8 mouse cellular contexts compared by ENCODE assay signal in genomic region chr13:23506819-23507515, GRCm38 (mm10). TPM values are rescaled to one million over a fixed set of nuclear protein-coding genes. Genes with fewer than 3 reads are reported as not detected.
DNase-seq lines count a peak whose midpoint lies in the region; ATAC-seq lines count a peak whose summit lies in the region.

No protein-coding gene starts in this region.

- H3K27ac ChIP-seq in forebrain, embryonic 13.5 days, result no peak overlapping the region
- H3K27ac ChIP-seq in forebrain, embryonic 12.5 days, result no peak overlapping the region
- no peak overlapping the region for H3K27ac ChIP-seq in limb, embryonic 15.5 days

- H3K4me3 ChIP-seq in forebrain, embryonic 13.5 days, result no peak overlapping the region
- H3K4me3 ChIP-seq in forebrain, embryonic 12.5 days (replicated peaks), result no peak overlapping the region
- peak overlapping the region; percentile 23; the same call in 1 of the 2 replicates for H3K4me3 ChIP-seq in limb, embryonic 15.5 days

- H3K9ac ChIP-seq in forebrain, embryonic 13.5 days, result no peak overlapping the region
- H3K9ac ChIP-seq in forebrain, embryonic 12.5 days, result no peak overlapping the region
- no peak overlapping the region for H3K9ac ChIP-seq in limb, embryonic 15.5 days

- peak overlapping the region; percentile 51; the same call in 1 of the 2 replicates for H3K4me2 ChIP-seq in forebrain, embryonic 13.5 days
- no peak overlapping the region; the same call in 1 of the 2 replicates for H3K4me2 ChIP-seq in forebrain, embryonic 12.5 days
- H3K4me2 ChIP-seq in limb, embryonic 15.5 days, result peak overlapping the region; percentile 36

- H3K36me3 ChIP-seq in forebrain, embryonic 13.5 days (ENCODE audit: poor library complexity, severe bottlenecking), result no peaks in the 10 kb centered on the region
- H3K36me3 ChIP-seq in forebrain, embryonic 12.5 days (replicated peaks), result no peaks in the 10 kb centered on the region
- H3K36me3 ChIP-seq in limb, embryonic 15.5 days, result no peaks in the 10 kb centered on the region

- peak; percentile 33 for DNase-seq in testis, postnatal 14 days (ENCODE audit: low spot score)
- no peak for DNase-seq in testis, postnatal 10 days (ENCODE audit: low spot score)
- DNase-seq in yolk sac, embryonic 10.5 days (ENCODE audit: low spot score), result peak; percentile 79
- no peak for DNase-seq in frontal cortex, postnatal 25 days (ENCODE audit: low spot score in 2 of 2)
- no peak for DNase-seq in lung, postnatal 4 days

- WGBS in forebrain, embryonic 13.5 days, result 19% methylated on average over 14 of the region's 14 CpGs
- WGBS in forebrain, embryonic 12.5 days, result 14% methylated on average over 14 of the region's 14 CpGs
- WGBS in limb, embryonic 15.5 days, result 39% methylated on average over 14 of the region's 14 CpGs

- H3K4me1 ChIP-seq in forebrain, embryonic 13.5 days, result peaks cover 10% of the 10 kb centered on the region; the same call in 1 of the 2 replicates
- H3K4me1 ChIP-seq in forebrain, embryonic 12.5 days, result peaks cover 13% of the 10 kb centered on the region
- peaks cover 11% of the 10 kb centered on the region for H3K4me1 ChIP-seq in limb, embryonic 15.5 days

- no peaks in the 10 kb centered on the region for H3K27me3 ChIP-seq in forebrain, embryonic 13.5 days
- peaks cover 3% of the 10 kb centered on the region; the same call in 1 of the 2 replicates for H3K27me3 ChIP-seq in forebrain, embryonic 12.5 days
- no peaks in the 10 kb centered on the region for H3K27me3 ChIP-seq in limb, embryonic 15.5 days

- no peak for ATAC-seq in forebrain, embryonic 13.5 days
- no peak for ATAC-seq in forebrain, embryonic 12.5 days (ENCODE audit: low FRiP score)
- no peak for ATAC-seq in limb, embryonic 15.5 days (ENCODE audit: insufficient number of reproducible peaks, low FRiP score, low TSS enrichment, low read depth)

- H3K9me3 ChIP-seq in forebrain, embryonic 13.5 days (replicated peaks), result no peaks in the 10 kb centered on the region
- no peaks in the 10 kb centered on the region for H3K9me3 ChIP-seq in forebrain, embryonic 12.5 days
- H3K9me3 ChIP-seq in limb, embryonic 15.5 days, result no peaks in the 10 kb centered on the region

RNA-seq across cellular contexts. Expression of gene Btn2a2, which starts 18.3 kb away (rescaled TPM):
- 0.08 and 0.21 TPM in 2 replicates for polyA plus RNA-seq in forebrain, embryonic 13.5 days (2015; fragmentation: Nextera tagmentation; extraction: Ambion mirVana)
- polyA plus RNA-seq in forebrain, embryonic 12.5 days (2016; fragmentation: Nextera tagmentation; extraction: Ambion mirVana), result 0.23 and 0.36 TPM in 2 replicates
- 0.61 and 0.67 TPM in 2 replicates for polyA plus RNA-seq in limb, embryonic 15.5 days (2015; fragmentation: Nextera tagmentation; extraction: Ambion mirVana)

RNA-seq across cellular contexts. Expression of gene Hist1h4h, which starts 23.9 kb away (rescaled TPM):
- 5.2 and 6.4 TPM in 2 replicates for polyA plus RNA-seq in forebrain, embryonic 13.5 days (2015; fragmentation: Nextera tagmentation; extraction: Ambion mirVana)
- 7.2 and 8.7 TPM in 2 replicates for polyA plus RNA-seq in forebrain, embryonic 12.5 days (2016; fragmentation: Nextera tagmentation; extraction: Ambion mirVana)
- 4.8 and 6.3 TPM in 2 replicates for polyA plus RNA-seq in limb, embryonic 15.5 days (2015; fragmentation: Nextera tagmentation; extraction: Ambion mirVana)

RNA-seq across cellular contexts. Expression of gene Hist1h2af, which starts 26.7 kb away (rescaled TPM):
- polyA plus RNA-seq in forebrain, embryonic 13.5 days (2015; fragmentation: Nextera tagmentation; extraction: Ambion mirVana), result 9.5 and 10.0 TPM in 2 replicates
- polyA plus RNA-seq in forebrain, embryonic 12.5 days (2016; fragmentation: Nextera tagmentation; extraction: Ambion mirVana), result 9.3 and 10.7 TPM in 2 replicates
- 4.1 and 7.5 TPM in 2 replicates for polyA plus RNA-seq in limb, embryonic 15.5 days (2015; fragmentation: Nextera tagmentation; extraction: Ambion mirVana)

RNA-seq across cellular contexts. Expression of gene Hist1h3g, which starts 28.3 kb away (rescaled TPM):
- 10.0 and 11.6 TPM in 2 replicates for polyA plus RNA-seq in forebrain, embryonic 13.5 days (2015; fragmentation: Nextera tagmentation; extraction: Ambion mirVana)
- 7.2 and 8.3 TPM in 2 replicates for polyA plus RNA-seq in forebrain, embryonic 12.5 days (2016; fragmentation: Nextera tagmentation; extraction: Ambion mirVana)
- polyA plus RNA-seq in limb, embryonic 15.5 days (2015; fragmentation: Nextera tagmentation; extraction: Ambion mirVana), result 3.4 and 5.4 TPM in 2 replicates

RNA-seq across cellular contexts. Expression of gene Hist1h2bh, which starts 36.2 kb away (rescaled TPM):
- polyA plus RNA-seq in forebrain, embryonic 13.5 days (2015; fragmentation: Nextera tagmentation; extraction: Ambion mirVana), result 0.76 and 0.97 TPM in 2 replicates
- polyA plus RNA-seq in forebrain, embryonic 12.5 days (2016; fragmentation: Nextera tagmentation; extraction: Ambion mirVana), result 0.87 and 0.95 TPM in 2 replicates
- 0.77 and 0.83 TPM in 2 replicates for polyA plus RNA-seq in limb, embryonic 15.5 days (2015; fragmentation: Nextera tagmentation; extraction: Ambion mirVana)

Comparison
In these comparisons a context has a peak if more than half of its experiments do, and no peak if none do; other contexts are left out.
1. DNase-seq: peak in testis, postnatal 14 days (single experiment) and yolk sac, embryonic 10.5 days (single experiment); none in testis, postnatal 10 days (single experiment), frontal cortex, postnatal 25 days (0 of 2) and lung, postnatal 4 days (0 of 2).